Comparison of ENCODE assay signal across 10 mouse cellular contexts in the genomic region with DNA sequence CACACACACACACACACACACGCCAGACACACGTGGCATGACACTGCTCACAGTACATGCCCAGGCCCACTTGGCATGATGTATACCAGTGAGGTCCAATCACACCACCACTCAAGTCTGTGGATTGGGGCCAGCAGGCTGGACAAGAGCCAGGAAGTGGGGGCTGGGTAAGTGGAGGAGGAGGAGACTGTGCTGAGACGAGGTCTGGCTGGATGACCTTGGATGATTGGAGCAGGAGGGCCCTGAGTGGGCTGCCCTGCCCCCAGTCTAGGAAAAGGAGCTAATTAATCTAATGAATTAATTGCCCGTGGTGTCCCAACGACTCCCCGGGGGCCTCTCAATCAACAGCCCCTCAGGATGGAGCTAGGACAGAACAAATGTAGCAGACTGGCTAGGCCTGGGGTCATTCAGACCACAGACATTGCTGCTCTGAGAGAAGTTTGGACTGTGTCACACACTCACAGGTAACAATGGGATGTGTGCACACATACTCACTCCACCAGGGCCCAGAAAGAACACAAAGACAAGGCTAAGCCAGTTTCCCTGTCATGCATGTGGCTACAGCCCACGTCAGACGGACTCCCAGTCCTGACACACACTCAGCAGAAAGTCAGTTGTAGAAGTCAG. TPM values are rescaled to one million over a fixed set of nuclear protein-coding genes. Genes with fewer than 3 reads are reported as not detected.
A peak's percentile ranks its signal among the peaks of the same experiment; 100 is the strongest.
DNase-seq lines count a peak whose midpoint lies in the region; ATAC-seq and TF ChIP-seq lines count a peak whose summit lies in the region.
"Had no signal": no experiment of that assay in that cellular context is flagged by ENCODE, and none has a peak within 500 bp of the region (broad histone marks: within the 10 kb centered on the region; RNA-seq: fewer than 3 reads in every experiment).

No protein-coding gene starts in this region.

- H3K4me2 ChIP-seq in forebrain, embryonic 16.5 days (ENCODE audit: low read length): no peak overlapping the region

- H3K27ac ChIP-seq in heart, embryonic 10.5 days: no peak overlapping the region
- H3K27ac ChIP-seq in forebrain, embryonic 16.5 days (ENCODE audit: low read length): no peak overlapping the region

- ATAC-seq in forebrain, embryonic 16.5 days: peak; percentile 49
- no peak for ATAC-seq in granulocyte monocyte progenitor cell, adult 5-6 weeks (replicated peaks; ENCODE audit: poor library complexity, severe bottlenecking)
- ATAC-seq in megakaryocyte-erythroid progenitor cell, adult 5-6 weeks (replicated peaks; ENCODE audit: low FRiP score, low TSS enrichment, poor library complexity, severe bottlenecking): no peak
- ATAC-seq in megakaryocyte progenitor cell, adult 5-6 weeks (replicated peaks; ENCODE audit: poor library complexity): no peak

- 0 out of 2 replicates have a peak, but pooled peaks cover 2% of the 10 kb centered on the region for H3K4me1 ChIP-seq in heart, embryonic 10.5 days
- peaks cover 8% of the 10 kb centered on the region for H3K4me1 ChIP-seq in forebrain, embryonic 16.5 days (replicated peaks; ENCODE audit: control insufficient read depth, insufficient read depth, low read length)

- H3K4me3 ChIP-seq in heart, embryonic 10.5 days: no peak overlapping the region
- H3K4me3 ChIP-seq in forebrain, embryonic 16.5 days (replicated peaks; ENCODE audit: low read length): no peak overlapping the region

- 67% methylated on average over 8 of the region's 8 CpGs for WGBS in heart, embryonic 10.5 days
- whole genome bisulfite sequencing in forebrain, embryonic 16.5 days: 20% methylated on average over 8 of the region's 8 CpGs

- TF ChIP-seq POLR2A in brain, embryonic 14.5 days (IDR thresholded peaks at IDR 0.05; ENCODE audit: borderline replicate concordance, extremely low read depth, insufficient read depth, insufficient read length, poor library complexity, severe bottlenecking): no peak

- peaks cover 21% of the 10 kb centered on the region for H3K27me3 ChIP-seq in heart, embryonic 10.5 days (ENCODE audit: insufficient read depth, poor library complexity, severe bottlenecking)
- no peaks in the 10 kb centered on the region for H3K27me3 ChIP-seq in forebrain, embryonic 16.5 days (replicated peaks; ENCODE audit: control insufficient read depth, insufficient read depth, low read length)

- peak; percentile 72 for DNase-seq in heart, postnatal 4 days
- DNase-seq in heart, embryonic 10.5 days (ENCODE audit: low spot score): no peak
- peak; percentile 80 for DNase-seq in brain, embryonic 14.5 days (ENCODE audit: low read depth)
- peak; percentile 40 to 51 for DNase-seq in lung, postnatal 4 days

- no peaks in the 10 kb centered on the region for H3K9me3 ChIP-seq in heart, embryonic 10.5 days
- H3K9me3 ChIP-seq in forebrain, embryonic 16.5 days (ENCODE audit: control insufficient read depth, low read length): no peaks in the 10 kb centered on the region

- TF ChIP-seq CTCF in brain, embryonic 14.5 days (IDR thresholded peaks at IDR 0.05; ENCODE audit: borderline replicate concordance, extremely low read depth, insufficient read depth, insufficient read length): no peak

- H3K9ac ChIP-seq in forebrain, embryonic 16.5 days (replicated peaks; ENCODE audit: low read depth, low read length): no peak overlapping the region

- H3K36me3 ChIP-seq in heart, embryonic 10.5 days: no peaks in the 10 kb centered on the region
- H3K36me3 ChIP-seq in forebrain, embryonic 16.5 days (ENCODE audit: control insufficient read depth, insufficient read depth): peaks cover 2% of the 10 kb centered on the region; the same call in 1 of the 2 replicates

RNA-seq across cellular contexts. Expression of a gene that starts 7.7 kb away (rescaled TPM):
- total RNA-seq in heart, postnatal 4 days (2021): under 1 TPM; 0.29 TPM
- 0.20 TPM in 1 of 2 replicates, not detected in the other for polyA plus RNA-seq in heart, embryonic 10.5 days (2016; fragmentation: Nextera tagmentation; extraction: Ambion mirVana)
- 96.2 and 140 TPM in 2 replicates for polyA plus RNA-seq in brain, embryonic 14.5 days (2012; rRNA removed)
- polyA plus RNA-seq in forebrain, embryonic 16.5 days (2015; fragmentation: Nextera tagmentation; extraction: Ambion mirVana): 4.3 and 4.5 TPM in 2 replicates
- total RNA-seq in granulocyte monocyte progenitor cell, adult 5-6 weeks (2014; fragmentation: Nextera tagmentation): not detected in 2 replicates
- not detected in 2 replicates for total RNA-seq in granulocyte monocyte progenitor cell, adult 5-6 weeks (2017)
- not detected in 2 replicates for total RNA-seq in megakaryocyte-erythroid progenitor cell, adult 5-6 weeks (2014; fragmentation: Nextera tagmentation)
- not detected in 2 replicates for total RNA-seq in megakaryocyte-erythroid progenitor cell, adult 5-6 weeks (2017)
- not detected in 2 replicates for total RNA-seq in megakaryocyte progenitor cell, adult 5-6 weeks (2015)
- not detected in 2 replicates for total RNA-seq in megakaryocyte progenitor cell, adult 5-6 weeks (2017)
- total RNA-seq: MEL had no signal

RNA-seq across cellular contexts. Expression of a gene that starts 19.3 kb away (rescaled TPM):
- 1 to 10 TPM; 4.1 to 6.3 TPM for total RNA-seq in heart, postnatal 4 days (2021)
- 1.4 and 1.5 TPM in 2 replicates for polyA plus RNA-seq in heart, embryonic 10.5 days (2016; fragmentation: Nextera tagmentation; extraction: Ambion mirVana)
- 7.0 and 9.5 TPM in 2 replicates for polyA plus RNA-seq in brain, embryonic 14.5 days (2012; rRNA removed)
- polyA plus RNA-seq in forebrain, embryonic 16.5 days (2015; fragmentation: Nextera tagmentation; extraction: Ambion mirVana): 5.5 and 7.3 TPM in 2 replicates
- total RNA-seq in granulocyte monocyte progenitor cell, adult 5-6 weeks (2014; fragmentation: Nextera tagmentation): 5.9 and 10.4 TPM in 2 replicates
- 4.3 and 4.4 TPM in 2 replicates for total RNA-seq in granulocyte monocyte progenitor cell, adult 5-6 weeks (2017)
- 2.3 and 2.9 TPM in 2 replicates for total RNA-seq in megakaryocyte-erythroid progenitor cell, adult 5-6 weeks (2014; fragmentation: Nextera tagmentation)
- total RNA-seq in megakaryocyte-erythroid progenitor cell, adult 5-6 weeks (2017): 3.0 and 8.9 TPM in 2 replicates
- 6.4 and 6.5 TPM in 2 replicates for total RNA-seq in megakaryocyte progenitor cell, adult 5-6 weeks (2015)
- total RNA-seq in megakaryocyte progenitor cell, adult 5-6 weeks (2017): 4.6 and 6.1 TPM in 2 replicates

RNA-seq across cellular contexts. Expression of a gene that starts 23.5 kb away (rescaled TPM):
- total RNA-seq in heart, postnatal 4 days (2021): not detected
- polyA plus RNA-seq in heart, embryonic 10.5 days (2016; fragmentation: Nextera tagmentation; extraction: Ambion mirVana): not detected in 2 replicates
- polyA plus RNA-seq in brain, embryonic 14.5 days (2012; rRNA removed): 0.04 TPM in 1 of 2 replicates, not detected in the other
- polyA plus RNA-seq in forebrain, embryonic 16.5 days (2015; fragmentation: Nextera tagmentation; extraction: Ambion mirVana): not detected in 2 replicates
- not detected in 2 replicates for total RNA-seq in granulocyte monocyte progenitor cell, adult 5-6 weeks (2014; fragmentation: Nextera tagmentation)
- not detected in 2 replicates for total RNA-seq in granulocyte monocyte progenitor cell, adult 5-6 weeks (2017)
- total RNA-seq in megakaryocyte-erythroid progenitor cell, adult 5-6 weeks (2014; fragmentation: Nextera tagmentation): not detected in 2 replicates
- total RNA-seq in megakaryocyte-erythroid progenitor cell, adult 5-6 weeks (2017): not detected in 2 replicates
- not detected in 2 replicates for total RNA-seq in megakaryocyte progenitor cell, adult 5-6 weeks (2015)
- total RNA-seq in megakaryocyte progenitor cell, adult 5-6 weeks (2017): not detected in 2 replicates
- total RNA-seq: heart, postnatal 25 days; MEL had no signal

RNA-seq across cellular contexts. Expression of a gene that starts 38.3 kb away (rescaled TPM):
- 1 to 10 TPM; 2.9 to 3.0 TPM for total RNA-seq in heart, postnatal 4 days (2021)
- not detected in 2 replicates for polyA plus RNA-seq in heart, embryonic 10.5 days (2016; fragmentation: Nextera tagmentation; extraction: Ambion mirVana)
- polyA plus RNA-seq in brain, embryonic 14.5 days (2012; rRNA removed): 1.2 and 1.3 TPM in 2 replicates
- polyA plus RNA-seq in forebrain, embryonic 16.5 days (2015; fragmentation: Nextera tagmentation; extraction: Ambion mirVana): 0.42 TPM in 1 of 2 replicates, not detected in the other
- total RNA-seq in granulocyte monocyte progenitor cell, adult 5-6 weeks (2014; fragmentation: Nextera tagmentation): 0.43 TPM in 1 of 2 replicates, not detected in the other
- total RNA-seq in granulocyte monocyte progenitor cell, adult 5-6 weeks (2017): 5.7 TPM in 1 of 2 replicates, not detected in the other
- total RNA-seq in megakaryocyte-erythroid progenitor cell, adult 5-6 weeks (2014; fragmentation: Nextera tagmentation): not detected in 2 replicates
- 4.2 TPM in 1 of 2 replicates, not detected in the other for total RNA-seq in megakaryocyte-erythroid progenitor cell, adult 5-6 weeks (2017)
- not detected in 2 replicates for total RNA-seq in megakaryocyte progenitor cell, adult 5-6 weeks (2015)
- total RNA-seq in megakaryocyte progenitor cell, adult 5-6 weeks (2017): 1.8 and 2.3 TPM in 2 replicates
- total RNA-seq: MEL had no signal

RNA-seq across cellular contexts. Expression of a gene that starts 38.3 kb away (rescaled TPM):
- total RNA-seq in heart, postnatal 4 days (2021): 100 to 1,000 TPM; 882 to 955 TPM
- 505 and 580 TPM in 2 replicates for polyA plus RNA-seq in heart, embryonic 10.5 days (2016; fragmentation: Nextera tagmentation; extraction: Ambion mirVana)
- 69.0 and 71.0 TPM in 2 replicates for polyA plus RNA-seq in brain, embryonic 14.5 days (2012; rRNA removed)
- 123 and 127 TPM in 2 replicates for polyA plus RNA-seq in forebrain, embryonic 16.5 days (2015; fragmentation: Nextera tagmentation; extraction: Ambion mirVana)
- 485 and 520 TPM in 2 replicates for total RNA-seq in granulocyte monocyte progenitor cell, adult 5-6 weeks (2014; fragmentation: Nextera tagmentation)
- total RNA-seq in granulocyte monocyte progenitor cell, adult 5-6 weeks (2017): 676 and 828 TPM in 2 replicates
- 212 and 237 TPM in 2 replicates for total RNA-seq in megakaryocyte-erythroid progenitor cell, adult 5-6 weeks (2014; fragmentation: Nextera tagmentation)
- total RNA-seq in megakaryocyte-erythroid progenitor cell, adult 5-6 weeks (2017): 396 and 426 TPM in 2 replicates
- total RNA-seq in megakaryocyte progenitor cell, adult 5-6 weeks (2015): 450 and 456 TPM in 2 replicates
- total RNA-seq in megakaryocyte progenitor cell, adult 5-6 weeks (2017): 759 and 825 TPM in 2 replicates
